Mouse (Mus musculus) ES-Bruce4 (cell line): ENCODE results near the gene Ankrd12.

ENCODE experiments used
- CTCF ChIP-seq: IDR thresholded peaks from one replicate; pipeline ENCODE4 v1.8.1; 2011; ENCODE audit warnings: low read depth, low read length
- EP300 ChIP-seq: IDR thresholded peaks from 2 replicates; pipeline ENCODE4 v1.6.1; 2011; ENCODE audit warnings: low read depth, low read length; ENCODE audit not compliant: insufficient read depth

GRCm38 (mm10) chr17:65947307-65947706 is 129.6 kb downstream of the Ankrd12 start:
- TF ChIP-seq EP300 (no peak), CTCF (no peak)
